Mouse (Mus musculus): ENCODE data around the gene Uqcc3.

- TF ChIP-seq CTCF (IDR thresholded peaks at IDR 0.05; ENCODE audit: control insufficient read depth, insufficient read depth, insufficient replicate concordance, low read depth, low read length) (no peak), POLR2A (IDR thresholded peaks at IDR 0.05; ENCODE audit: control insufficient read depth, low read depth, low read length) (no peak)
Measured at GRCm38 (mm10) chr19:8928689-8929223, 48.0 kb upstream of the Uqcc3 start.
